Mouse (Mus musculus) cerebellum, adult 2 months (tissue): ENCODE measurements around the gene Cntnap2.

Experiments used
- CTCF ChIP-seq: fragments of 200-500 bp; IDR thresholded peaks from 2 replicates; pipeline ENCODE4 v1.5.1; 2011; ENCODE audit warnings: low read depth, mild to moderate bottlenecking, control low read depth, low read length, moderate library complexity, borderline replicate concordance; ENCODE audit not compliant: insufficient read depth
- POLR2A ChIP-seq: fragments of 200-500 bp; IDR thresholded peaks from 2 replicates; pipeline ENCODE4 v1.6.1; 2011; ENCODE audit warnings: low read length, control low read depth, borderline replicate concordance; ENCODE audit not compliant: insufficient read depth

- no peak for TF ChIP-seq POLR2A
- no peak for TF ChIP-seq CTCF
Observed at GRCm38 (mm10) chr6:45647017-45647416, 587.9 kb downstream of the Cntnap2 start.
